Mouse (Mus musculus): ENCODE measurements around the gene St8sia1.

- TF ChIP-seq CTCF (IDR thresholded peaks at IDR 0.05; ENCODE audit: low read depth) (no peak), EP300 (optimal IDR thresholded peaks at IDR 0.05) (no peak)
These were observed 8.0 kb upstream of the St8sia1 start for GRCm38 (mm10) chr6:142972205-142972604.

All from stomach, postnatal 0 days (tissue).